Mouse (Mus musculus): ENCODE data around the gene Dip2a. TPM values are rescaled to one million over a fixed set of nuclear protein-coding genes. Genes with fewer than 3 reads are reported as not detected.

The Dip2a gene
- polyA plus RNA-seq, 2 experiments, result 8.3 to 32.2 TPM

DNA sequence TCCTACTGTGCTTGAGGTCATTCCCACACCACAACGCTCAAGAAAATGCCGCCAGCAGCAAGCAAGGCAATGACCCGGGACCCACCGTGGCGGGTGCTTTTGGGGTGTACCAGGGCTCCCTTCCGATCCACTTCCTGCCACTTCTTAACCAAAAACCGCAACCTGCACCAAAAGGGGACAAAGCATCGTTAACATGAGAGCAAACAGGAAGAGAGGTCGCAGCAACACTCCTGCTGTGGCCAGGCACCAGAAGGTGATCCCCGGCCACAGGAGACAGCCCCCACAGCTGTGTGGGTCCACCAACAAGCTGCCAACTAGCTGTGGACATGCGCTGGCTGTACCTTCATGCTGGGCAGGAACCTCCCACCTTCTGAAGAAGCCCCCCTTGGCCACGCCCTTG is 9.9 kb upstream of the Dip2a start:
- no peaks in the 10 kb centered on the region for H3K4me1 ChIP-seq (ENCODE audit: control insufficient read depth, insufficient read depth, low read length)
- H3K27ac ChIP-seq (replicated peaks; ENCODE audit: low read depth, low read length), result no peak overlapping the region
- no peak overlapping the region for H3K9ac ChIP-seq (ENCODE audit: low read depth, low read length, severe bottlenecking)
- no peak for ATAC-seq (ENCODE audit: low FRiP score, low read depth)
- H3K27me3 ChIP-seq (ENCODE audit: control insufficient read depth, insufficient read depth, low read length), result no peaks in the 10 kb centered on the region
- no peaks in the 10 kb centered on the region for H3K9me3 ChIP-seq (ENCODE audit: control insufficient read depth, low read length)
- no peak for TF ChIP-seq POLR2A (IDR thresholded peaks at IDR 0.05; ENCODE audit: borderline replicate concordance, extremely low read depth, insufficient read depth, insufficient read length)
- H3K4me2 ChIP-seq (replicated peaks; ENCODE audit: low read depth, low read length, severe bottlenecking), result no peak overlapping the region
- H3K36me3 ChIP-seq (ENCODE audit: control insufficient read depth, insufficient read depth, low read length), result peaks cover 71% of the 10 kb centered on the region
- 92% methylated on average over 12 of the region's 12 CpGs for WGBS
- H3K4me3 ChIP-seq (replicated peaks; ENCODE audit: low read length), result no peak overlapping the region
- DNase-seq (ENCODE audit: low spot score), result no peak

- no peak for ATAC-seq (ENCODE audit: low FRiP score, low read depth)
- no peak for TF ChIP-seq POLR2A (IDR thresholded peaks at IDR 0.05; ENCODE audit: borderline replicate concordance, extremely low read depth, insufficient read depth, insufficient read length)
- Histone ChIP-seq H3K9ac (ENCODE audit: low read depth, low read length, severe bottlenecking) (no peak overlapping the region), H3K27ac (replicated peaks; ENCODE audit: low read depth, low read length) (no peak overlapping the region), H3K27me3 (ENCODE audit: control insufficient read depth, insufficient read depth, low read length) (no peaks in the 10 kb centered on the region), H3K4me1 (ENCODE audit: control insufficient read depth, insufficient read depth, low read length) (no peaks in the 10 kb centered on the region), H3K4me2 (replicated peaks; ENCODE audit: low read depth, low read length, severe bottlenecking) (no peak overlapping the region), H3K9me3 (ENCODE audit: control insufficient read depth, low read length) (no peaks in the 10 kb centered on the region), H3K36me3 (ENCODE audit: control insufficient read depth, insufficient read depth, low read length) (peaks cover 71% of the 10 kb centered on the region), H3K4me3 (replicated peaks; ENCODE audit: low read length) (no peak overlapping the region)
- 96% methylated on average over 12 of the region's 12 CpGs for WGBS
- DNase-seq (ENCODE audit: low spot score), result no peak
Observed at GRCm38 (mm10) chr10:76353986-76354385, 8.9 kb upstream of the Dip2a start.

DNA sequence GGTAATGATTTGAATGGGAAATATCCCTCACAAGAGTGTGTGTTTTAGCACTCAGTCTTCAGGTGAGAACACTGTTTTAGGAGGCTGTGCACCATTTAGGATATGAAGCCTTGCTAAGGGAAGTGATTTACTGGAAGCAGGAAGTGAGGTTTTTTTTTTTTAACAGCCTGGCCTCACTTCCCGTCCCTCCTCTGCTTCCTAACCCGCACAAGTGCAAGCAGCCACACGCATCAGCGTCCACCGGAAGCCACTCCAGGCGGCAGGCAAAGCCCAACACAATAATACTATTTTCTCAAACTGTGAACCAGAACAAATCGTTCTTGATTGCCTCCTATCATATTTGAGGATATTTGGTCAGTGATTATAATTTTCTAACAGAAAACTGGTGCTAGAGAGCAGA is 6.9 kb upstream of the Dip2a start:
- no peak for TF ChIP-seq POLR2A (IDR thresholded peaks at IDR 0.05; ENCODE audit: borderline replicate concordance, extremely low read depth, insufficient read depth, insufficient read length)
- 70% methylated on average over 7 of the region's 7 CpGs for WGBS
- H3K36me3 ChIP-seq (ENCODE audit: control insufficient read depth, insufficient read depth, low read length), result peaks cover 63% of the 10 kb centered on the region
- no peaks in the 10 kb centered on the region for H3K27me3 ChIP-seq (ENCODE audit: control insufficient read depth, insufficient read depth, low read length)
- no peaks in the 10 kb centered on the region for H3K9me3 ChIP-seq (ENCODE audit: control insufficient read depth, low read length)
- H3K4me1 ChIP-seq (ENCODE audit: control insufficient read depth, insufficient read depth, low read length), result no peaks in the 10 kb centered on the region
- no peak overlapping the region for H3K4me2 ChIP-seq (replicated peaks; ENCODE audit: low read depth, low read length, severe bottlenecking)
- H3K27ac ChIP-seq (replicated peaks; ENCODE audit: low read depth, low read length), result no peak overlapping the region
- no peak for ATAC-seq (ENCODE audit: low FRiP score, low read depth)
- no peak overlapping the region for H3K9ac ChIP-seq (ENCODE audit: low read depth, low read length, severe bottlenecking)
- H3K4me3 ChIP-seq (replicated peaks; ENCODE audit: low read length), result no peak overlapping the region
- DNase-seq (ENCODE audit: low spot score), result no peak

DNA sequence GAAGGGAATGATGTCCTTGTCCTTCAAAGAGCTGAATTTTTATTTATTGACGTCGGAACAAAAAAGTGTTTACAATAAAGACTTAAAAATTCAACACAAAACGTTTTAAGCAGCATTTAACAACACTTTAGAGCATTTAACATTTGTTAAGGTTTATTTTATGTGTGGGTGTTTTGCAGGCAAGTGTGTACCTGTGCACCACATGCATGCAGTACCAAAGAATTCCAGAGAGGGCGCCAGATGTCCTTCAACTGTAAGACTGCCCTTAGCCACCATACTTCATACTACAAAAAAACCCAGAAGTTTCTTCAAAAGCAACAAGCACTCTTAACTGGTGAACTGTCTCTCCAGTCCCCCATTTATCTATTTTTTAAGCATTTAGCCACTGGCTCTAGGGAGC is 1.5 kb upstream of the Dip2a start:
- Histone ChIP-seq H3K9ac (ENCODE audit: low read depth, low read length, severe bottlenecking) (no peak overlapping the region), H3K36me3 (ENCODE audit: control insufficient read depth, insufficient read depth, low read length) (peaks cover 14% of the 10 kb centered on the region), H3K9me3 (ENCODE audit: control insufficient read depth, low read length) (no peaks in the 10 kb centered on the region), H3K27ac (replicated peaks; ENCODE audit: low read depth, low read length) (no peak overlapping the region), H3K4me3 (replicated peaks; ENCODE audit: low read length) (peak overlapping the region; percentile 90), H3K4me2 (replicated peaks; ENCODE audit: low read depth, low read length, severe bottlenecking) (peak overlapping the region; percentile 70), H3K27me3 (ENCODE audit: control insufficient read depth, insufficient read depth, low read length) (no peaks in the 10 kb centered on the region), H3K4me1 (ENCODE audit: control insufficient read depth, insufficient read depth, low read length) (peaks cover 23% of the 10 kb centered on the region)
- ATAC-seq (ENCODE audit: low FRiP score, low read depth) (no peak), DNase-seq (ENCODE audit: low spot score) (peak; percentile 26)
- WGBS, result 8% methylated on average over 4 of the region's 4 CpGs
- TF ChIP-seq POLR2A (IDR thresholded peaks at IDR 0.05; ENCODE audit: borderline replicate concordance, extremely low read depth, insufficient read depth, insufficient read length), result no peak

GRCm38 (mm10) chr10:76346043-76346491 is 976 bp upstream of the Dip2a start:
- no peaks in the 10 kb centered on the region for H3K27me3 ChIP-seq (ENCODE audit: control insufficient read depth, insufficient read depth, low read length)
- H3K4me1 ChIP-seq (ENCODE audit: control insufficient read depth, insufficient read depth, low read length), result peaks cover 23% of the 10 kb centered on the region
- no peak for TF ChIP-seq POLR2A (IDR thresholded peaks at IDR 0.05; ENCODE audit: borderline replicate concordance, extremely low read depth, insufficient read depth, insufficient read length)
- 7% methylated on average over 8 of the region's 8 CpGs for WGBS
- DNase-seq (ENCODE audit: low spot score) (peak; percentile 7), ATAC-seq (ENCODE audit: low FRiP score, low read depth) (no peak)
- H3K36me3 ChIP-seq (ENCODE audit: control insufficient read depth, insufficient read depth, low read length), result peaks cover 10% of the 10 kb centered on the region
- peak overlapping the region; percentile 90 for H3K4me3 ChIP-seq (replicated peaks; ENCODE audit: low read length)
- H3K9me3 ChIP-seq (ENCODE audit: control insufficient read depth, low read length), result no peaks in the 10 kb centered on the region
- peak overlapping the region; percentile 70 for H3K4me2 ChIP-seq (replicated peaks; ENCODE audit: low read depth, low read length, severe bottlenecking)
- H3K9ac ChIP-seq (ENCODE audit: low read depth, low read length, severe bottlenecking), result 0 out of 2 replicates have a peak overlapping the region, but pooled peaks have one; percentile 56
- no peak overlapping the region for H3K27ac ChIP-seq (replicated peaks; ENCODE audit: low read depth, low read length)

DNA sequence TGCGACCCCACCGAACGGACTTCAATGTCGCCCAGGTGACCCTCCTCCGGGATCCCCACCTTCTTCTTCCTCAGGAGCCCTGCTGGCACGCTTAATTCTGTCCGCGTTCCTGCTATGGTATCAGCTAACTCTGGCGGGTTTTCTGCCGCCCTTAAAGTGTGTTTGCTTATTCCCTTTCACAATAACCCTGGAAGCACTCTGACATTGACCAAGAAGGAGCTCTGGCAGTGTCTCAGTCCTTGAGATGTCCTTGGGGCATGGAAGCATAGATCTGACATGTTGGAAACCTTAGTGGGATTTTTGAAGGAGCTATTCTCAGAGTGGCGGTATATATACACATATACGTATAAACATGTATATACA is 430 bp upstream of the Dip2a start:
- WGBS, result 7% methylated on average over 11 of the region's 12 CpGs
- peak; percentile 16; the same call in 1 of the 2 replicates for ATAC-seq (ENCODE audit: low FRiP score, low read depth)
- peaks cover 23% of the 10 kb centered on the region for H3K4me1 ChIP-seq (ENCODE audit: control insufficient read depth, insufficient read depth, low read length)
- peaks cover 4% of the 10 kb centered on the region for H3K36me3 ChIP-seq (ENCODE audit: control insufficient read depth, insufficient read depth, low read length)
- H3K9me3 ChIP-seq (ENCODE audit: control insufficient read depth, low read length), result no peaks in the 10 kb centered on the region
- H3K4me3 ChIP-seq (replicated peaks; ENCODE audit: low read length), result peak overlapping the region; percentile 90
- H3K27ac ChIP-seq (replicated peaks; ENCODE audit: low read depth, low read length), result 0 out of 2 replicates have a peak overlapping the region, but pooled peaks have one; percentile 14
- no peak for DNase-seq (ENCODE audit: low spot score)
- H3K27me3 ChIP-seq (ENCODE audit: control insufficient read depth, insufficient read depth, low read length), result no peaks in the 10 kb centered on the region
- TF ChIP-seq POLR2A (IDR thresholded peaks at IDR 0.05; ENCODE audit: borderline replicate concordance, extremely low read depth, insufficient read depth, insufficient read length), result no peak
- peak overlapping the region; percentile 56; the same call in 1 of the 2 replicates for H3K9ac ChIP-seq (ENCODE audit: low read depth, low read length, severe bottlenecking)
- H3K4me2 ChIP-seq (replicated peaks; ENCODE audit: low read depth, low read length, severe bottlenecking), result peak overlapping the region; percentile 70

Measured in limb, embryonic 14.5 days (tissue).